In genomic region chr16:87662528-87662927, GRCm38 (mm10) we compare ENCODE assay signal across 17 mouse cellular contexts.
"Had no signal": no experiment of that assay in that cellular context is flagged by ENCODE, and none has a peak within 500 bp of the region (broad histone marks: within the 10 kb centered on the region; RNA-seq: fewer than 3 reads in every experiment).

No protein-coding gene starts in this region.

- H3K27me3 ChIP-seq: midbrain, embryonic 12.5 days; neural tube, embryonic 13.5 days; neural tube, embryonic 15.5 days had no signal

- H3K4me1 ChIP-seq: midbrain, embryonic 10.5 days; midbrain, embryonic 12.5 days; neural tube, embryonic 13.5 days had no signal

- H3K9me3 ChIP-seq: midbrain, embryonic 10.5 days; midbrain, embryonic 12.5 days; neural tube, embryonic 13.5 days; neural tube, embryonic 15.5 days had no signal

- H3K36me3 ChIP-seq: midbrain, embryonic 10.5 days; midbrain, embryonic 12.5 days; neural tube, embryonic 13.5 days; neural tube, embryonic 15.5 days had no signal

- DNase-seq: lung, adult 18-20 months; lung, embryonic 14.5 days; lung, postnatal 10 days; lung, postnatal 4 days; midbrain, embryonic 14.5 days; retina, postnatal 1 day; right cerebral cortex, adult 18-20 months; right cerebral cortex, postnatal 25 days; right cerebral cortex, postnatal 4 days; spleen, adult 18-20 months; thymus, adult 18-20 months had no signal

- ATAC-seq: midbrain, embryonic 16.5 days had no signal

- H3K9ac ChIP-seq: lung, embryonic 14.5 days; midbrain, embryonic 12.5 days; neural tube, embryonic 13.5 days; neural tube, embryonic 15.5 days had no signal

- H3K4me3 ChIP-seq: midbrain, embryonic 10.5 days; midbrain, embryonic 12.5 days; myocyte; neural tube, embryonic 13.5 days; neural tube, embryonic 15.5 days had no signal

- H3K27ac ChIP-seq: midbrain, embryonic 10.5 days; midbrain, embryonic 12.5 days; neural tube, embryonic 13.5 days; neural tube, embryonic 15.5 days had no signal

- H3K4me2 ChIP-seq: lung, embryonic 14.5 days; midbrain, embryonic 12.5 days; neural tube, embryonic 13.5 days; neural tube, embryonic 15.5 days had no signal
